Mouse (Mus musculus) limb, embryonic 14.5 days (tissue): Measurements from ENCODE around the gene Atf7. TPM values are rescaled to one million over a fixed set of nuclear protein-coding genes. Genes with fewer than 3 reads are reported as not detected.
A peak's percentile ranks its signal among the peaks of the same experiment; 100 is the strongest.

Source experiments
- ATAC-seq: fragments of 200-750 bp; cut with Nextera tagmentation; 2 replicates; pipeline ENCODE4 v1.8.0; 2017; ENCODE audit warnings: low read depth, moderate number of reproducible peaks, moderate TSS enrichment; ENCODE audit not compliant: low FRiP score
- DNase-seq: peaks from one replicate; pipeline ENCODE4 v3.0.0-alpha.2; 2015; ENCODE audit warnings: low spot score
- H3K27ac ChIP-seq: fragments of 300-500 bp; sonication (generic); replicated peaks from 2 replicates; pipeline ENCODE4 v1.5.1; 2014; ENCODE audit warnings: low read depth, mild to moderate bottlenecking, low read length, moderate library complexity, mixed read lengths
- H3K27me3 ChIP-seq: fragments of 300-500 bp; sonication (generic); 2 replicates; pipeline ENCODE4 v1.6.1; 2014; ENCODE audit warnings: low read length, mixed read lengths; ENCODE audit not compliant: control insufficient read depth, insufficient read depth
- H3K36me3 ChIP-seq: fragments of 300-500 bp; sonication (generic); 2 replicates; pipeline ENCODE4 v1.6.1; 2014; ENCODE audit warnings: mild to moderate bottlenecking, low read length, moderate library complexity, mixed read lengths; ENCODE audit not compliant: control insufficient read depth, insufficient read depth
- H3K4me1 ChIP-seq: fragments of 300-500 bp; sonication (generic); 2 replicates; pipeline ENCODE4 v1.6.1; 2014; ENCODE audit warnings: antibody characterized with exemption, low read length, mixed read lengths; ENCODE audit not compliant: control insufficient read depth, insufficient read depth
- H3K4me2 ChIP-seq: fragments of 300-500 bp; sonication (generic); replicated peaks from 2 replicates; pipeline ENCODE4 v1.6.1; 2014; ENCODE audit warnings: low read depth, mild to moderate bottlenecking, low read length, moderate library complexity; ENCODE audit not compliant: severe bottlenecking
- H3K4me3 ChIP-seq: fragments of 300-500 bp; sonication (generic); replicated peaks from 2 replicates; pipeline ENCODE4 v1.5.1; 2014; ENCODE audit warnings: low read length
- H3K9ac ChIP-seq: fragments of 300-500 bp; sonication (generic); 2 replicates; pipeline ENCODE4 v1.6.1; 2014; ENCODE audit warnings: mild to moderate bottlenecking, low read depth, low read length, moderate library complexity; ENCODE audit not compliant: severe bottlenecking
- H3K9me3 ChIP-seq: fragments of 300-500 bp; sonication (generic); 2 replicates; pipeline ENCODE4 v1.6.1; 2016; ENCODE audit warnings: low read length; ENCODE audit not compliant: control insufficient read depth
- POLR2A ChIP-seq: fragments of 200-500 bp; IDR thresholded peaks from 2 replicates; pipeline ENCODE4 v1.8.0; 2012; ENCODE audit warnings: inconsistent platforms, mild to moderate bottlenecking, moderate library complexity, borderline replicate concordance; ENCODE audit not compliant: insufficient read depth, insufficient read length; ENCODE audit errors: extremely low read depth
- WGBS: fragments of 180-500 bp; shearing (Covaris S2); extraction: QIAGEN DNeasy Blood & Tissue Kit; methylation state at CpG from one replicate; pipeline ENCODE4 v1.1.7; 2014; 5-methylcytosine and 5-hydroxymethylcytosine counted together
- polyA plus RNA-seq, 2 experiments: library from polyadenylated mRNA; depleted of rRNA in 1 of 2; stranded (reverse) in 1 of 2; unstranded in 1 of 2; fragments of >200 nt; fragmentation: Nextera tagmentation in 1 of 2; extraction: Ambion mirVana in 1 of 2; gene quantifications; 2 replicates each; pipeline versions ENCODE4 v1.2.1 to v1.2.3; 2012 to 2014

Atf7 gene
- polyA plus RNA-seq, 2 experiments = 50.7 to 110 TPM

DNA sequence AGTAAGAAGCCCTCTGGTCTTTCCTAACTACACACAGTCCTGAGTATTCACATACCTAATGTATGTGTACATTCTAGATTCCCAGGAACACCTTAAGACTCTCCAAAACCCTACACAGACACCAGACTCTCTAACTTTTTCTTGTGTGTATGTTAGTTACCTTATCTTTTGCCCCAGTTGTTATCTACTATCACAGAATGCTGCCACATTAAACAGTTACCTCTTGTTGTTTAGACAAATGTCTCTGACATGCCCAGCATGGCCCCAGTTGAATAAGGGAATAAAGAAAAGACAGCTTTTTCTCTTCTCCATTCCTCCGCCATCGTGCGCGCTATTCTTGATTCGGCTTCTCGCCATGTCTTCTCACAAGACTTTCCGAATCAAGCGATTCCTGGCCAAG, 9.4 kb upstream of the Atf7 start:
- Histone ChIP-seq H3K4me2 (no peak overlapping the region), H3K4me1 (no peaks in the 10 kb centered on the region)
- 95% methylated on average over 8 of the region's 8 CpGs for WGBS

DNA sequence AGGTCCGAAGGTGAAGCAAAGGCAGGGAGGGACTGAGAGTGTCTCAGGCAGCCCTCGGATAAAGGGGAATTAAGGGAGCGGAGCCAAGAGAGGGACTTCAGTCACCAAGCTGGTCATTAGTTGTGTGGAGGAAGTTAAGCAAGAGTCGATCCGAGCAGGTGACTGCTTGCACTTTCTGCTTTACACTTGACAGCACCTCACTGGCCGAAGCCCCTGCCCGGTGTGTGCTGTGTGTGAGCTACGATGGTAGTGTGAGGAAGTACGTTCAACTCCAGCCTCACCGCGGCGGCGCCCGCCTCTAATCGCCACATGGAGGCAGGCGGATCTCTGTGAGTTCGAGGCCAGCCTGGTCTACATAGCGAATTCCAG, 407 bp upstream of the Atf7 start:
- Histone ChIP-seq H3K4me3 (peak overlapping the region; percentile 69), H3K9me3 (no peaks in the 10 kb centered on the region), H3K27me3 (no peaks in the 10 kb centered on the region), H3K27ac (peak overlapping the region; percentile 97), H3K4me1 (peaks cover 14% of the 10 kb centered on the region), H3K4me2 (peak overlapping the region; percentile 81), H3K9ac (peak overlapping the region; percentile 73), H3K36me3 (no peaks in the 10 kb centered on the region)
- DNase-seq (no peak), ATAC-seq (peak; percentile 7; the same call in 1 of the 2 replicates)
- under 1% methylated on average over 18 of the region's 18 CpGs for WGBS
- TF ChIP-seq POLR2A = no peak

More for the DNA sequence above, 9.4 kb upstream of the Atf7 start:
- Histone ChIP-seq H3K9ac (no peak overlapping the region), H3K4me3 (no peak overlapping the region), H3K27me3 (no peaks in the 10 kb centered on the region), H3K36me3 (no peaks in the 10 kb centered on the region), H3K27ac (no peak overlapping the region), H3K9me3 (no peaks in the 10 kb centered on the region)
- TF ChIP-seq POLR2A = no peak
- ATAC-seq = no peak
- no peak for DNase-seq

DNA sequence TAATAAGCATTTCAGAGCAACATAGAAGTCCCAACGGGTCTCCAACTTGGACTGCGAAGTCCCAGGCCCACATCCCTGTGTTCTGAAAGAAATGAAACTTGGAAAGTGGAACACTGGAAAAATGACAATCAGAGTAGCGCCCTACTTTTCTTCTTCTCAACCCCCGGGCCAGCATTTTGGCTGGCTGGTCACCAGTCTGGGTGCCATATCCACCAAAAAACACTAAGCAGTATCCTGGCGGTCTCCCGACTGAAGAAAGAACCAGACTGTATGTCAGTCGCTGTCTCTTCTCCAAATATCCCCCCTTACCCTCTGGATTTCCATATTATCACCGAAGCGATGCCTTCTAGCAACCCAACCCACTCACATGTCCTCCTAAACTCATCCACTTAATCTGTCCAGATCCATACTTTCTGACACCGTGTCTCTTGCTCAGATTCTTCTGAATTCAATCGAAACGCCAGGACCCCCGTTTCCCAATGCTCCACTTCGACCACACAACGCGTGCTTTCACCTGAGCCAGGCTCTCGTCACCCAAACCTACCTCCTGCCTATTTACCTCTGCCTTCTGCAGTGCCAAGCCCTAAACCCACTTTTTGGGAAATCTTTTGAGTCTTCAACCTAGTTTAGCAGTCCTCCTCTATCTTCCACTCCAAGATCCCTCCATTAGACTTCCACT, 834 bp downstream of the Atf7 start:
- Histone ChIP-seq H3K4me2 (peak overlapping the region; percentile 83), H3K27ac (peak overlapping the region; percentile 63), H3K9ac (peak overlapping the region; percentile 64), H3K27me3 (no peaks in the 10 kb centered on the region), H3K4me3 (peak overlapping the region; percentile 69), H3K9me3 (no peaks in the 10 kb centered on the region), H3K4me1 (peaks cover 14% of the 10 kb centered on the region), H3K36me3 (no peaks in the 10 kb centered on the region)
- TF ChIP-seq POLR2A = no peak
- WGBS = 4% methylated on average over 17 of the region's 17 CpGs
- no peak for ATAC-seq
- DNase-seq = no peak

DNA sequence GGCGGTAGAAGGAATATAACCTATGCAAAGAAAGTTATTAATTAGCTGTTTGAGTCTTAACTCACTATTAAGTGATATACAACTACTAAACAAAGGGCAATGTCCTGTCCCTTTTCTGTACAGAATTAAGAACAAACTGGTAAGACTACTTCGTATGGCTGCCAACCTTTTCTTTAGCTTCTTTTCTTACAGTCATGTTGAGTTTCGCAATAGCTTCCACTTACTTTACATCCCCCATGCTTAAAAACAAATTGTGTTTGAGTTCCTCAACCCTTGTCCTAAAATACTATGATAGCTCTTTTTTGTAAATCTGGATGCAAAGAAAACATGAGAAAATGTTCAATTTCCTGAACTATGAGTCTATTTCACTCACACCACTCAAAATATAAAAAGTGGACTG, 2.1 kb downstream of the Atf7 start:
- no peak for ATAC-seq
- TF ChIP-seq POLR2A = no peak
- Histone ChIP-seq H3K36me3 (no peaks in the 10 kb centered on the region), H3K27me3 (no peaks in the 10 kb centered on the region), H3K27ac (no peak overlapping the region), H3K4me2 (peak overlapping the region; percentile 83), H3K9ac (no peak overlapping the region), H3K4me3 (0 out of 2 replicates have a peak overlapping the region, but pooled peaks have one; percentile 1), H3K4me1 (peaks cover 14% of the 10 kb centered on the region), H3K9me3 (no peaks in the 10 kb centered on the region)
- no peak for DNase-seq
- 89% methylated on average over 3 of the region's 3 CpGs for WGBS

DNA sequence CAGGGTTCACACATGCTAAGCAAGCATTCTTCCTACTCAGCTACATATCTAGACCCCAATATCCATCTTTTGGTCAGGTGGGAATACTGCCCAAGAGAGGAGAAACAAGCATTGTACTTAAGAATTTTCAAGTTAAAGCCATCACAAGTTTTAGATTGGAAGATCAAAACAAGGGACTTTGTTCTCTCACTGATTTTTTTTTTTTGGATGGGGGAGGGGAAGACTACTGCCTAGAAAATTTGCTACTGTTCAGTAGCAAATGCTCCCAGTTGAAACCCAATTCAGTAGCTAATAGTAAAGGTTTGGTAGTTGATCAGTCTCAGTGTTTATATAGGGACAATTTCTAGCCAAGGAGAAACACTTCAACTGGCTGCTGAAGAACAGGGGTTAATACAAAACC, 2.7 kb downstream of the Atf7 start:
- no peak overlapping the region for H3K27ac ChIP-seq
- no peaks in the 10 kb centered on the region for H3K27me3 ChIP-seq
- H3K9me3 ChIP-seq = no peaks in the 10 kb centered on the region
- H3K4me3 ChIP-seq = no peak overlapping the region
- DNase-seq = no peak
- ATAC-seq = no peak
- peaks cover 14% of the 10 kb centered on the region for H3K4me1 ChIP-seq
- H3K36me3 ChIP-seq = no peaks in the 10 kb centered on the region
- no peak overlapping the region for H3K4me2 ChIP-seq
- no peak overlapping the region for H3K9ac ChIP-seq
- TF ChIP-seq POLR2A = no peak
